Mouse (Mus musculus) E14TG2a.4 (cell line): ENCODE measurements around the gene Akt1.

Source experiments
- CTCF ChIP-seq: conservative IDR thresholded peaks from 2 replicates; pipeline ENCODE4 v1.5.1; 2014; ENCODE audit warnings: low read length
- NANOG ChIP-seq: IDR thresholded peaks from 2 replicates; pipeline ENCODE4 v1.6.1; 2014; ENCODE audit warnings: borderline replicate concordance, low read length, mixed read lengths
- POU5F1 ChIP-seq: IDR thresholded peaks from 2 replicates; pipeline ENCODE4 v1.6.1; 2014; ENCODE audit warnings: low read length, borderline replicate concordance

DNA sequence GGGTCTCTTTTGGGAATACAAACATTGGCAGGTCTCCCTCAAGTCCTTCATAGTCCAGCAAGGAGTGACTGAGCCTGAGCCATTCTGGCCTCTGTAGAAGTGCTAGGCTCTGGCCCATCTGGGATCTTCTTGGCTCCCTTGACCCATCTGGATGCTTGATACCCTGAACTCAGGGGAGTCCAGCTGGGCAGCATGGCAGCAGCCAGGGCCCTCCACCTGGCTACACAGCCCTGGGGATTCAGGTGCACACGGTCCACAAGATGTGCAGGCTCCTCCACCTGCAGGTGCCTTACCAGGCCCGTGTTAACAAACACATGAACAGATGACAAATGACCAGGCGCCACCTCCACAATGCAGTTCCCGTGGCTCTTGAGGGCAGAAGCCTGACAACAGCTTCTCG is 10.0 kb downstream of the Akt1 start:
- TF ChIP-seq CTCF (no peak), NANOG (no peak), POU5F1 (no peak)
